Mouse (Mus musculus) adrenal gland, adult 2 months (tissue): ENCODE measurements around the gene Prcc. TPM values are rescaled to one million over a fixed set of nuclear protein-coding genes. Genes with fewer than 3 reads are reported as not detected.
"Not testable (repeated sequence)": the region's sequence is repeated elsewhere in the genome, so short reads cannot be mapped to it uniquely, and the experiment has no call there.

Source experiments
- DNase-seq: peaks from one replicate; pipeline ENCODE4 v3.0.0; 2021
- polyA plus RNA-seq: library from polyadenylated mRNA; depleted of rRNA; stranded (reverse); fragments of >200 nt; gene quantifications from 2 replicates; pipeline ENCODE4 v1.2.3, GENCODE M21; 2012; rRNA removed
- total RNA-seq, 2 experiments: library from RNA; stranded (reverse); gene quantifications; 2 replicates each; pipeline ENCODE4 v1.2.3; 2021

The Prcc gene
- total and polyA plus RNA-seq, 3 experiments, result 32.5 to 52.0 (median 48.0) TPM

GRCm38 (mm10) chr3:87846186-87846585 lies 39.2 kb downstream of the Prcc start:
- no peak for DNase-seq

- no peak for DNase-seq
Measured at GRCm38 (mm10) chr3:87844981-87845380, 40.4 kb downstream of the Prcc start.

- no peak for DNase-seq
Measured at GRCm38 (mm10) chr3:87840858-87841257, 44.5 kb downstream of the Prcc start.

GRCm38 (mm10) chr3:87838622-87839021 lies 46.8 kb downstream of the Prcc start:
- peak; percentile 63 for DNase-seq

- no peak for DNase-seq
Measured at GRCm38 (mm10) chr3:87833482-87833881, 51.9 kb downstream of the Prcc start.

- no peak for DNase-seq
Measured at GRCm38 (mm10) chr3:87832109-87832859, 53.1 kb downstream of the Prcc start.

- DNase-seq, result no peak
Measured at GRCm38 (mm10) chr3:87829025-87829424, 56.4 kb downstream of the Prcc start.

- no peak for DNase-seq
Measured at GRCm38 (mm10) chr3:87828435-87828834, 57.0 kb downstream of the Prcc start.

GRCm38 (mm10) chr3:87824206-87824605 lies 61.2 kb downstream of the Prcc start, which contains the start of gene Pear1:
Pear1 (minus strand) TSS chr3:87824306.
- DNase-seq, result not testable (repeated sequence)

- DNase-seq, result no peak
Measured at GRCm38 (mm10) chr3:87818226-87818625, 67.2 kb downstream of the Prcc start.

- peak; percentile 68 for DNase-seq
Measured at GRCm38 (mm10) chr3:87816646-87817093, 68.7 kb downstream of the Prcc start.

- no peak for DNase-seq
Measured at GRCm38 (mm10) chr3:87816166-87816565, 69.2 kb downstream of the Prcc start.

- no peak for DNase-seq
Measured at GRCm38 (mm10) chr3:87812873-87813272, 72.5 kb downstream of the Prcc start.

- DNase-seq, result no peak
Measured at GRCm38 (mm10) chr3:87812413-87812812, 73.0 kb downstream of the Prcc start.

- no peak for DNase-seq
Measured at GRCm38 (mm10) chr3:87811297-87811696, 74.1 kb downstream of the Prcc start.

- peak; percentile 17 for DNase-seq
Measured at GRCm38 (mm10) chr3:87809322-87809962, 76.0 kb downstream of the Prcc start.

Other genes with a start within 250 kb of the Prcc start
- 1 to 10 TPM in 1 of 2 experiments, not detected in 1; 1.2 TPM for gene Lrrc71, start 137.0 kb downstream of the Prcc start, total RNA-seq
- gene Lrrc71, start 137.0 kb downstream of the Prcc start, polyA plus RNA-seq, result 0.06 and 0.43 TPM in 2 replicates
- 1 to 10 TPM; 4.6 to 6.3 TPM for gene Ntrk1, start 90.4 kb downstream of the Prcc start, total RNA-seq
- gene Ntrk1, start 90.4 kb downstream of the Prcc start, polyA plus RNA-seq, result 8.8 and 17.4 TPM in 2 replicates
- under 1 TPM; 0.52 to 0.69 TPM for gene Insrr, start 88.7 kb downstream of the Prcc start, total RNA-seq
- 1.2 and 3.9 TPM in 2 replicates for gene Insrr, start 88.7 kb downstream of the Prcc start, polyA plus RNA-seq
- gene Pear1, start 61.3 kb downstream of the Prcc start, total RNA-seq, result 10 to 100 TPM; 20.0 to 23.9 TPM
- gene Pear1, start 61.3 kb downstream of the Prcc start, polyA plus RNA-seq, result 63.3 and 71.7 TPM in 2 replicates
- gene Sh2d2a, start 38.9 kb downstream of the Prcc start, total RNA-seq, result under 1 TPM; 0.17 to 0.31 TPM
- 0.30 and 0.39 TPM in 2 replicates for gene Sh2d2a, start 38.9 kb downstream of the Prcc start, polyA plus RNA-seq
- 100 to 1,000 TPM; 181 to 206 TPM for gene Hdgf, start 20.7 kb upstream of the Prcc start, total RNA-seq
- gene Hdgf, start 20.7 kb upstream of the Prcc start, polyA plus RNA-seq, result 54.3 and 64.8 TPM in 2 replicates
- gene Mrpl24, start 33.9 kb upstream of the Prcc start, total RNA-seq, result 100 to 1,000 TPM; 114 to 120 TPM
- gene Mrpl24, start 33.9 kb upstream of the Prcc start, polyA plus RNA-seq, result 15.1 and 18.0 TPM in 2 replicates
- gene Isg20l2, start 44.7 kb upstream of the Prcc start, total RNA-seq, result 10 to 100 TPM; 16.3 to 21.4 TPM
- 9.4 and 9.7 TPM in 2 replicates for gene Isg20l2, start 44.7 kb upstream of the Prcc start, polyA plus RNA-seq
- gene Rrnad1, start 45.1 kb upstream of the Prcc start, total RNA-seq, result 10 to 100 TPM; 13.1 to 16.3 TPM
- gene Rrnad1, start 45.1 kb upstream of the Prcc start, polyA plus RNA-seq, result 41.5 and 44.6 TPM in 2 replicates
- under 1 TPM; 0.52 to 0.72 TPM for gene Crabp2, start 63.1 kb upstream of the Prcc start, total RNA-seq
- gene Crabp2, start 63.1 kb upstream of the Prcc start, polyA plus RNA-seq, result 0.47 TPM in 1 of 2 replicates, not detected in the other
- gene Nes, start 85.5 kb upstream of the Prcc start, total RNA-seq, result 1 to 10 TPM; 7.0 to 9.2 TPM
- gene Nes, start 85.5 kb upstream of the Prcc start, polyA plus RNA-seq, result 3.5 and 7.0 TPM in 2 replicates
- gene Bcan, start 114.6 kb upstream of the Prcc start, total RNA-seq, result 10 to 100 TPM; 52.6 to 54.9 TPM
- 127 and 132 TPM in 2 replicates for gene Bcan, start 114.6 kb upstream of the Prcc start, polyA plus RNA-seq
- gene Hapln2, start 142.0 kb upstream of the Prcc start, total RNA-seq, result not detected
- gene Hapln2, start 142.0 kb upstream of the Prcc start, polyA plus RNA-seq, result 0.65 TPM in 1 of 2 replicates, not detected in the other
- gene Gpatch4, start 157.5 kb upstream of the Prcc start, total RNA-seq, result 10 to 100 TPM; 13.9 to 16.6 TPM
- 2.3 and 3.5 TPM in 2 replicates for gene Gpatch4, start 157.5 kb upstream of the Prcc start, polyA plus RNA-seq
- 100 to 1,000 TPM; 142 to 155 TPM for gene Naxe, start 172.9 kb upstream of the Prcc start, total RNA-seq
- gene Naxe, start 172.9 kb upstream of the Prcc start, polyA plus RNA-seq, result 79.6 and 113 TPM in 2 replicates
- gene Ttc24, start 192.7 kb upstream of the Prcc start, total RNA-seq, result not detected
- gene Ttc24, start 192.7 kb upstream of the Prcc start, polyA plus RNA-seq, result not detected in 2 replicates
- gene Iqgap3, start 196.4 kb upstream of the Prcc start, total RNA-seq, result 1 to 10 TPM in 1 of 2 experiments, under 1 TPM in 1; 0.69 to 1.1 TPM
- gene Iqgap3, start 196.4 kb upstream of the Prcc start, polyA plus RNA-seq, result 3.0 and 3.6 TPM in 2 replicates